Mouse (Mus musculus) MEL (cell line): ENCODE measurements at regions not wholly inside any gene's neighbourhood (a gene's known extent, or its start where the extent isn't known, plus 50 kb on each side); places are given as distances from the start of the nearest gene placed in this dataset.

Source experiments
- DNase-seq: peaks from one replicate; pipeline ENCODE4 v3.0.0; 2011; ENCODE audit warnings: low read depth, low spot score
- H3K27ac ChIP-seq: 2 replicates; pipeline ENCODE4 v1.5.1; 2012; ENCODE audit warnings: low read depth, mild to moderate bottlenecking, control low read depth, low read length, moderate library complexity; ENCODE audit not compliant: control insufficient read depth
- H3K27me3 ChIP-seq, 2 experiments: fragments of 150-350 bp in 1 of 2; sonication (generic) in 1 of 2; 2 replicates each; pipeline ENCODE4 v1.6.1; 2012; ENCODE audit warnings: low read length in 2 of 2, mild to moderate bottlenecking in 2 of 2, improper control_type of control experiment in 1 of 2, moderate library complexity in 1 of 2; ENCODE audit not compliant: insufficient read depth in 2 of 2, control insufficient read depth in 1 of 2
- H3K36me3 ChIP-seq, 2 experiments: 2 replicates each; pipeline ENCODE4 v1.6.1; 2012 to 2014; ENCODE audit warnings: low read length in 2 of 2, improper control_type of control experiment in 1 of 2, inconsistent platforms in 1 of 2, mild to moderate bottlenecking in 1 of 2; ENCODE audit not compliant: insufficient read depth in 2 of 2, control insufficient read depth in 1 of 2
- H3K4me1 ChIP-seq, 2 experiments: fragments of 150-350 bp in 1 of 2; sonication (generic) in 1 of 2; 2 replicates each; pipeline ENCODE4 v1.6.1; 2012; ENCODE audit warnings: low read length in 2 of 2, improper control_type of control experiment in 1 of 2, mild to moderate bottlenecking in 1 of 2; ENCODE audit not compliant: insufficient read depth in 2 of 2, control insufficient read depth in 1 of 2
- H3K4me3 ChIP-seq, 2 experiments: fragments of 150-350 bp in 1 of 2; sonication (generic) in 1 of 2; 2 replicates each; pipeline ENCODE4 v1.5.1; 2012; ENCODE audit warnings: low read depth in 2 of 2, low read length in 2 of 2, mild to moderate bottlenecking in 2 of 2, moderate library complexity in 2 of 2, control low read depth in 1 of 2, improper control_type of control experiment in 1 of 2; ENCODE audit not compliant: control insufficient read depth in 1 of 2, insufficient read depth in 1 of 2
- H3K79me2 ChIP-seq: 2 replicates; pipeline ENCODE4 v1.6.1; 2012; ENCODE audit warnings: mild to moderate bottlenecking, low read length, moderate library complexity; ENCODE audit not compliant: control insufficient read depth, poor library complexity, insufficient read depth
- H3K9ac ChIP-seq: 2 replicates; pipeline ENCODE4 v1.6.1; 2012; ENCODE audit warnings: low read depth, mild to moderate bottlenecking, control low read depth, low read length, moderate library complexity; ENCODE audit not compliant: control insufficient read depth, poor library complexity, severe bottlenecking
- H3K9me3 ChIP-seq: fragments of 150-350 bp; sonication (generic); replicated peaks from 2 replicates; pipeline ENCODE4 v1.6.1; 2012; ENCODE audit warnings: mild to moderate bottlenecking, low read length, improper control_type of control experiment, moderate library complexity; ENCODE audit not compliant: insufficient read depth
- CHD2 ChIP-seq: IDR thresholded peaks from 2 replicates; pipeline ENCODE4 v1.6.1; 2011; ENCODE audit warnings: low read length, improper control_type of control experiment
- CTCF ChIP-seq, 3 experiments: IDR thresholded peaks in 2 of 3; conservative IDR thresholded peaks in 1 of 3; 2 replicates each; pipeline ENCODE4 v1.5.1; 2011 to 2012; ENCODE audit warnings: low read length in 3 of 3, low read depth in 2 of 3, mild to moderate bottlenecking in 2 of 3, improper control_type of control experiment in 1 of 3, inconsistent platforms in 1 of 3, mixed read lengths in 1 of 3, moderate library complexity in 1 of 3; ENCODE audit not compliant: control insufficient read depth in 1 of 3, insufficient read depth in 1 of 3, poor library complexity in 1 of 3, severe bottlenecking in 1 of 3
- E2F4 ChIP-seq: IDR thresholded peaks from 2 replicates; pipeline ENCODE4 v1.6.1; 2011; ENCODE audit warnings: low read depth, low read length, improper control_type of control experiment, borderline replicate concordance
- EP300 ChIP-seq, 2 experiments: IDR thresholded peaks; 2 replicates each; pipeline ENCODE4 v1.6.1; 2011; ENCODE audit warnings: improper control_type of control experiment in 2 of 2, low read length in 2 of 2, low read depth in 1 of 2, mild to moderate bottlenecking in 1 of 2
- GABPA ChIP-seq: IDR thresholded peaks from 2 replicates; pipeline ENCODE4 v1.6.1; 2012; ENCODE audit warnings: low read depth, mild to moderate bottlenecking, inconsistent platforms, low read length, improper control_type of control experiment, moderate library complexity
- GATA1 ChIP-seq: IDR thresholded peaks from 2 replicates; pipeline ENCODE4 v1.6.1; 2011; ENCODE audit warnings: low read depth, low read length, improper control_type of control experiment
- JUND ChIP-seq: IDR thresholded peaks from 2 replicates; pipeline ENCODE4 v1.6.1; 2011; ENCODE audit warnings: low read depth, mild to moderate bottlenecking, improper control_type of control experiment, low read length
- KAT2A ChIP-seq: conservative IDR thresholded peaks from 2 replicates; pipeline ENCODE4 v1.6.1; 2012; ENCODE audit warnings: low read depth, low read length, improper control_type of control experiment, inconsistent platforms
- MAX ChIP-seq: IDR thresholded peaks from 2 replicates; pipeline ENCODE4 v1.6.1; 2011; ENCODE audit warnings: low read length, improper control_type of control experiment
- MXI1 ChIP-seq: IDR thresholded peaks from 2 replicates; pipeline ENCODE4 v1.6.1; 2011; ENCODE audit warnings: mild to moderate bottlenecking, low read depth, low read length, improper control_type of control experiment
- MYC ChIP-seq: IDR thresholded peaks from 2 replicates; pipeline ENCODE4 v1.6.1; 2011; ENCODE audit warnings: low read depth, mild to moderate bottlenecking, low read length, improper control_type of control experiment, moderate library complexity
- NRF1 ChIP-seq: IDR thresholded peaks from 2 replicates; pipeline ENCODE4 v1.6.1; 2014; ENCODE audit warnings: low read depth, mild to moderate bottlenecking, inconsistent platforms, low read length, improper control_type of control experiment, moderate library complexity; ENCODE audit not compliant: poor library complexity, insufficient read depth, severe bottlenecking
- POLR2A ChIP-seq, 2 experiments: IDR thresholded peaks; 2 replicates each; pipeline ENCODE4 v1.6.1; 2011 to 2012; ENCODE audit warnings: low read length in 2 of 2, mild to moderate bottlenecking in 2 of 2, control low read depth in 1 of 2, improper control_type of control experiment in 1 of 2, low read depth in 1 of 2, moderate library complexity in 1 of 2; ENCODE audit not compliant: control insufficient read depth in 1 of 2, insufficient read depth in 1 of 2, poor library complexity in 1 of 2
- POLR2AphosphoS2 ChIP-seq: IDR thresholded peaks from 2 replicates; pipeline ENCODE4 v1.6.1; 2011; ENCODE audit warnings: low read length, improper control_type of control experiment
- RAD21 ChIP-seq: IDR thresholded peaks from 2 replicates; pipeline ENCODE4 v1.6.1; 2011; ENCODE audit warnings: mild to moderate bottlenecking, low read depth, low read length, improper control_type of control experiment
- RCOR1 ChIP-seq: IDR thresholded peaks from 2 replicates; pipeline ENCODE4 v1.6.1; 2012; ENCODE audit warnings: low read depth, mild to moderate bottlenecking, inconsistent platforms, low read length, improper control_type of control experiment
- SIN3A ChIP-seq: IDR thresholded peaks from 2 replicates; pipeline ENCODE4 v1.6.1; 2012; ENCODE audit warnings: low read length, improper control_type of control experiment, inconsistent platforms
- SMC3 ChIP-seq: IDR thresholded peaks from 2 replicates; pipeline ENCODE4 v1.6.1; 2011; ENCODE audit warnings: low read depth, low read length, improper control_type of control experiment
- USF1 ChIP-seq: IDR thresholded peaks from 2 replicates; pipeline ENCODE4 v1.6.1; 2014; ENCODE audit warnings: low read depth, mild to moderate bottlenecking, inconsistent platforms, low read length, improper control_type of control experiment, moderate library complexity
- USF2 ChIP-seq, 2 experiments: IDR thresholded peaks; 2 replicates each; pipeline ENCODE4 v1.6.1; 2011 to 2012; ENCODE audit warnings: improper control_type of control experiment in 2 of 2, low read length in 2 of 2, borderline replicate concordance in 1 of 2, inconsistent platforms in 1 of 2, low read depth in 1 of 2, mild to moderate bottlenecking in 1 of 2; ENCODE audit not compliant: insufficient read depth in 1 of 2
- ZKSCAN1 ChIP-seq: IDR thresholded peaks from 2 replicates; pipeline ENCODE4 v1.6.1; 2012; ENCODE audit warnings: low read depth, mild to moderate bottlenecking, inconsistent platforms, low read length, improper control_type of control experiment, moderate library complexity
- ZNF384 ChIP-seq: IDR thresholded peaks from 2 replicates; pipeline ENCODE4 v1.6.1; 2012; ENCODE audit warnings: low read depth, mild to moderate bottlenecking, inconsistent platforms, low read length, improper control_type of control experiment

- no peak overlapping the region for H3K4me3 ChIP-seq
- no peaks in the 10 kb centered on the region for H3K27me3 ChIP-seq
- no peaks in the 10 kb centered on the region for H3K4me1 ChIP-seq
- TF ChIP-seq POLR2A (IDR thresholded peaks at IDR 0.05; ENCODE audit: control insufficient read depth in 1 of 2, insufficient read depth in 1 of 2, low read depth in 1 of 2, low read length in 2 of 2, poor library complexity in 1 of 2) = no peak
- TF ChIP-seq MYC = no peak
- TF ChIP-seq MAX = no peak
- TF ChIP-seq NRF1 = no peak
- no peak for TF ChIP-seq SMC3
- no peak for TF ChIP-seq JUND
- TF ChIP-seq RCOR1 = no peak
- TF ChIP-seq CHD2 = no peak
- no peak for TF ChIP-seq GATA1
- TF ChIP-seq ZNF384 = no peak
- TF ChIP-seq KAT2A = no peak
- no peak for TF ChIP-seq GABPA
- no peak for TF ChIP-seq POLR2AphosphoS2
- TF ChIP-seq MXI1 = no peak
- no peak for TF ChIP-seq SIN3A
- no peak for TF ChIP-seq USF1
- TF ChIP-seq USF2 (IDR thresholded peaks at IDR 0.05; ENCODE audit: borderline replicate concordance in 1 of 2, insufficient read depth in 1 of 2, low read depth in 1 of 2, low read length in 2 of 2) = no peak
- no peak for TF ChIP-seq ZKSCAN1
- no peak overlapping the region for H3K27ac ChIP-seq
- H3K79me2 ChIP-seq = no peaks in the 10 kb centered on the region
- H3K9ac ChIP-seq = no peak overlapping the region
- H3K36me3 ChIP-seq = no peaks in the 10 kb centered on the region
- no peaks in the 10 kb centered on the region for H3K9me3 ChIP-seq
- DNase-seq = no peak
These were observed 254.5 kb downstream of the Cog6 start for GRCm38 (mm10) chr3:52762549-52762948.

DNA sequence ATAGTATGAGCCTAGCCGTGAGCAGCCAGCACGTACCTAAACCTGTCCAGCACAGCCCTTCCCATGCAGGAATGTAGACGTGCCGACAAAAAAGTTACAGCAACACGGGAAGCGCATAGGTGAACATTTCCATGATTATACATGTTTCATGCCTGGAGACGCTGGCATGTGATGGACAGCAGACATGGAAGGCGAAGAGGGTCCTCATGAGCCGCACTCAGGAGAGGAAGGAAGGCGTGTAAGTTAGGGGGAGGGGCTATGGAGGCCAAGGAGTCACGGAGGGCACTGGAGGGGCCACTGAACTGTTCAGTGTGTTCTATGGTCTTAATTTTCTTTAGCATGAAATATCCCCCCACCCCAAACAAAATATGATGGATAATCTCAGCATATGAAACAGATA lies 257.2 kb downstream of the Cog6 start:
- no peak for TF ChIP-seq MXI1
- TF ChIP-seq CTCF (IDR thresholded peaks at IDR 0.05 in 2 of 3, conservative IDR thresholded peaks at IDR 0.05 in 1 of 3; ENCODE audit: control insufficient read depth in 1 of 3, insufficient read depth in 1 of 3, low read depth in 2 of 3, low read length in 3 of 3, poor library complexity in 1 of 3, severe bottlenecking in 1 of 3) = no peak
- TF ChIP-seq RAD21 = no peak
- TF ChIP-seq EP300 (IDR thresholded peaks at IDR 0.05; ENCODE audit: low read depth in 1 of 2, low read length in 2 of 2) = no peak
- TF ChIP-seq E2F4 = no peak
- no peak for TF ChIP-seq USF2 (IDR thresholded peaks at IDR 0.05; ENCODE audit: borderline replicate concordance in 1 of 2, insufficient read depth in 1 of 2, low read depth in 1 of 2, low read length in 2 of 2)
- TF ChIP-seq, all 39 proteins: peak for 0
- DNase-seq = no peak
- no peak overlapping the region for H3K9ac ChIP-seq
- no peaks in the 10 kb centered on the region for H3K9me3 ChIP-seq
- no peaks in the 10 kb centered on the region for H3K4me1 ChIP-seq
- no peak overlapping the region for H3K4me3 ChIP-seq
- no peaks in the 10 kb centered on the region for H3K79me2 ChIP-seq
- H3K27ac ChIP-seq = no peak overlapping the region
- no peaks in the 10 kb centered on the region for H3K27me3 ChIP-seq
- H3K36me3 ChIP-seq = no peaks in the 10 kb centered on the region
